Mouse (Mus musculus) cerebellum, adult 2 months (tissue): ENCODE measurements around the gene Amdhd1.

Source experiments
- CTCF ChIP-seq: fragments of 200-500 bp; IDR thresholded peaks from 2 replicates; pipeline ENCODE4 v1.5.1; 2011; ENCODE audit warnings: low read depth, mild to moderate bottlenecking, control low read depth, low read length, moderate library complexity, borderline replicate concordance; ENCODE audit not compliant: insufficient read depth
- POLR2A ChIP-seq: fragments of 200-500 bp; IDR thresholded peaks from 2 replicates; pipeline ENCODE4 v1.6.1; 2011; ENCODE audit warnings: low read length, control low read depth, borderline replicate concordance; ENCODE audit not compliant: insufficient read depth

- TF ChIP-seq CTCF (no peak), POLR2A (no peak)
Observed at GRCm38 (mm10) chr10:93541585-93541984, 1.8 kb upstream of the Amdhd1 start.
